ENCODE assay signal across 16 mouse cellular contexts in the genomic region with DNA sequence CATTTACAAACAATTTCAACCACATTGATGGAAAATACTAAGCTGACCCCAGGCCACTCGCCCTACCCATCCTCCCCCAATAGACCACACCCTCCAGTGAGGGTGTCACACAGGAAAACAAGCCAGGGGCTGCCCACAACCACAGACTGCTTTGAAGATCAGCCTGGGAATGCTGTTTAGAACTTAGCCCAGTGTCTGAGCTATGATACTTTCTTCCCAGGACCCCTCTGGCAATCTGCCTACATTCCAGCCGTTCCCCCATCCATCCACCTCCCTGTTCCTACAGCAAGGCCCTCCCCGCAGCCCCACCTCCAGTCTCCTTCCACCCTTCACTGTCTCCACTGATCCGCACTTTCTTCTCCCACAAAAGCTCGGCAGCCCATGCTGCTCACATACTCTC. TPM values are rescaled to one million over a fixed set of nuclear protein-coding genes. Genes with fewer than 3 reads are reported as not detected.
DNase-seq lines count a peak whose midpoint lies in the region; ATAC-seq and TF ChIP-seq lines count a peak whose summit lies in the region.
"Had no signal": no experiment of that assay in that cellular context is flagged by ENCODE, and none has a peak within 500 bp of the region (broad histone marks: within the 10 kb centered on the region; RNA-seq: fewer than 3 reads in every experiment).

No protein-coding gene starts in this region.

- no peaks in the 10 kb centered on the region for H3K9me3 ChIP-seq in heart, embryonic 11.5 days (replicated peaks; ENCODE audit: control insufficient read depth, low read length)
- no peaks in the 10 kb centered on the region for H3K9me3 ChIP-seq in embryonic facial prominence, embryonic 13.5 days
- H3K9me3 ChIP-seq: G1E; liver, embryonic 12.5 days had no signal

- peaks cover 46% of the 10 kb centered on the region for H3K4me1 ChIP-seq in heart, embryonic 11.5 days (ENCODE audit: control insufficient read depth, insufficient read depth, low read length)
- H3K4me1 ChIP-seq in heart, adult 2 months (ENCODE audit: control insufficient read depth, insufficient read depth, low read length) = 0 out of 2 replicates have a peak, but pooled peaks cover 1% of the 10 kb centered on the region
- H3K4me1 ChIP-seq in embryonic facial prominence, embryonic 13.5 days = peaks cover 72% of the 10 kb centered on the region
- H3K4me1 ChIP-seq: liver, embryonic 12.5 days had no signal

- H3K27me3 ChIP-seq in heart, embryonic 11.5 days (ENCODE audit: control insufficient read depth, insufficient read depth, low read length) = no peaks in the 10 kb centered on the region
- H3K27me3 ChIP-seq in heart, adult 2 months (ENCODE audit: control insufficient read depth, insufficient read depth, low read length) = no peaks in the 10 kb centered on the region
- no peaks in the 10 kb centered on the region for H3K27me3 ChIP-seq in embryonic facial prominence, embryonic 13.5 days
- H3K27me3 ChIP-seq: liver, embryonic 12.5 days had no signal

- H3K27ac ChIP-seq in heart, embryonic 11.5 days (ENCODE audit: low read depth, low read length) = no peak overlapping the region
- no peak overlapping the region; the same call in 1 of the 2 replicates for H3K27ac ChIP-seq in heart, adult 2 months
- peak overlapping the region; percentile 83 for H3K27ac ChIP-seq in embryonic facial prominence, embryonic 13.5 days
- H3K27ac ChIP-seq: liver, embryonic 12.5 days had no signal

- peak overlapping the region; percentile 16; the same call in 1 of the 2 replicates for H3K9ac ChIP-seq in heart, embryonic 11.5 days (ENCODE audit: low read depth, low read length)
- H3K9ac ChIP-seq in heart, adult 2 months (ENCODE audit: low read depth, low read length) = no peak overlapping the region
- 0 out of 2 replicates have a peak overlapping the region, but pooled peaks have one; percentile 40 for H3K9ac ChIP-seq in embryonic facial prominence, embryonic 13.5 days
- H3K9ac ChIP-seq: liver, embryonic 12.5 days had no signal

- DNase-seq in heart, adult 2 months = no peak
- peak; percentile 45 to 61 for DNase-seq in kidney, postnatal 4 days
- no peak for DNase-seq in kidney, adult 11 months
- peak; percentile 33 to 62 for DNase-seq in lung, postnatal 4 days
- no peak for DNase-seq in cerebellum, adult 11-12 months
- DNase-seq in yolk sac, embryonic 10.5 days (ENCODE audit: low spot score) = no peak
- DNase-seq: B cell, adult 2 months; cerebellum, postnatal 14 days; gastrocnemius, postnatal 36 days; right cerebral cortex, postnatal 25 days had no signal

- intact Hi-C loops in heart, adult 2 months (cut with DNase I) = no loop called here

- no peak for TF ChIP-seq EP300 in heart, adult 2 months (IDR thresholded peaks at IDR 0.05; ENCODE audit: insufficient read depth, low read depth, low read length)

- H3K79me2 ChIP-seq in heart, adult 2 months (replicated peaks; ENCODE audit: control insufficient read depth, insufficient read depth, low read length) = no peaks in the 10 kb centered on the region

- no peak overlapping the region for H3K4me2 ChIP-seq in heart, embryonic 11.5 days
- no peak overlapping the region for H3K4me2 ChIP-seq in embryonic facial prominence, embryonic 13.5 days
- H3K4me2 ChIP-seq: liver, embryonic 12.5 days had no signal

- WGBS in heart, embryonic 11.5 days (ENCODE audit: insufficient replicate concordance) = 67% methylated on average over 5 of the region's 5 CpGs
- WGBS in heart, adult 2 months = 65% methylated on average over 5 of the region's 5 CpGs
- 33% methylated on average over 5 of the region's 5 CpGs for WGBS in embryonic facial prominence, embryonic 13.5 days

- TF ChIP-seq POLR2A in heart, adult 2 months (IDR thresholded peaks at IDR 0.05; ENCODE audit: insufficient read depth, low read depth, low read length) = no peak

- no peak for ATAC-seq in heart, embryonic 11.5 days (replicated peaks; ENCODE audit: insufficient number of reproducible peaks, low FRiP score, low TSS enrichment)
- no peak for ATAC-seq in embryonic facial prominence, embryonic 13.5 days (ENCODE audit: insufficient number of reproducible peaks, insufficient read depth, low FRiP score, low TSS enrichment, low read depth)
- ATAC-seq: forebrain, embryonic 16.5 days; hindbrain, embryonic 16.5 days; liver, embryonic 12.5 days had no signal

- peaks cover 9% of the 10 kb centered on the region for H3K36me3 ChIP-seq in heart, embryonic 11.5 days (ENCODE audit: control insufficient read depth, insufficient read depth, low read length)
- no peaks in the 10 kb centered on the region for H3K36me3 ChIP-seq in heart, adult 2 months (ENCODE audit: control insufficient read depth, insufficient read depth, low read length)
- peaks cover 34% of the 10 kb centered on the region for H3K36me3 ChIP-seq in embryonic facial prominence, embryonic 13.5 days

- no peak for TF ChIP-seq CTCF in heart, adult 2 months (IDR thresholded peaks at IDR 0.05)

- H3K4me3 ChIP-seq in heart, embryonic 11.5 days (ENCODE audit: low read depth, low read length) = no peak overlapping the region
- no peak overlapping the region for H3K4me3 ChIP-seq in heart, adult 2 months
- H3K4me3 ChIP-seq in embryonic facial prominence, embryonic 13.5 days = no peak overlapping the region
- H3K4me3 ChIP-seq: liver, embryonic 12.5 days had no signal

RNA-seq across cellular contexts. Expression of a gene that starts 29.1 kb away (rescaled TPM):
- polyA plus RNA-seq in heart, embryonic 11.5 days (2014; fragmentation: Nextera tagmentation; extraction: Ambion mirVana) = 180 and 211 TPM in 2 replicates
- 10 to 100 TPM; 59.8 to 70.1 TPM for total RNA-seq in heart, adult 2 months (2021)
- polyA plus RNA-seq in heart, adult 2 months (2012; rRNA removed) = 49.8 and 71.9 TPM in 2 replicates
- polyA plus RNA-seq in embryonic facial prominence, embryonic 13.5 days (2015; fragmentation: Nextera tagmentation; extraction: Ambion mirVana) = 134 and 146 TPM in 2 replicates

Comparison
In these comparisons a context has a peak if more than half of its experiments do, and no peak if none do; other contexts are left out.
1. DNase-seq: peak in kidney, postnatal 4 days (2 of 2) and lung, postnatal 4 days (2 of 2); none in heart, adult 2 months (0 of 2), kidney, adult 11 months (single experiment), cerebellum, adult 11-12 months (single experiment) and yolk sac, embryonic 10.5 days (single experiment).